Mouse (Mus musculus) CD4-positive helper T cell, adult 2 months (primary cell): Measurements from ENCODE around the gene Tcaim.
"Not testable (repeated sequence)": the region's sequence is repeated elsewhere in the genome, so short reads cannot be mapped to it uniquely, and the experiment has no call there.

ENCODE experiments used
- DNase-seq: peaks from one replicate; pipeline ENCODE4 v3.0.0-alpha.2; 2012; ENCODE audit warnings: low read depth, missing footprints, low spot score

The Tcaim gene

GRCm38 (mm10) chr9:122854526-122854925 lies 49.2 kb downstream of the Tcaim start:
- DNase-seq = no peak

DNA sequence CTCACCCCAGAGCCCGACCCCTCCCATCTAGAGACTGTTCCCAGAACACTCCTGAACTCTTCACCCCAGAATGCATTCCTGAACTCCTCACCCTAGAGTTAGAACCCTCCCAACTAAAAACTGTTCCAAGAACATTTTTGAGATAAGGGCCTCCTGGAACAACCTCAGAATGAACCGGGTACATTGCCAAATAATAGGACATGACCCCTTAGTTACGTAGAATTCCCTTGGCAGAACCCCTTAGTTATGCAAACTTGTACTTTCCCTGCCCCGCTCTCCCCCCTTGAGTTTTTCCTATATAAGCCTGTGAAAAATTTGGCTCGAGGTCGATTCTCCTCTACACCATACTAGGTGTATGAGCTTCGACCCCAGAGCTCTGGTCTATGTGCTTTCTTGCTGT lies 49.8 kb downstream of the Tcaim start:
- not testable (repeated sequence) for DNase-seq

DNA sequence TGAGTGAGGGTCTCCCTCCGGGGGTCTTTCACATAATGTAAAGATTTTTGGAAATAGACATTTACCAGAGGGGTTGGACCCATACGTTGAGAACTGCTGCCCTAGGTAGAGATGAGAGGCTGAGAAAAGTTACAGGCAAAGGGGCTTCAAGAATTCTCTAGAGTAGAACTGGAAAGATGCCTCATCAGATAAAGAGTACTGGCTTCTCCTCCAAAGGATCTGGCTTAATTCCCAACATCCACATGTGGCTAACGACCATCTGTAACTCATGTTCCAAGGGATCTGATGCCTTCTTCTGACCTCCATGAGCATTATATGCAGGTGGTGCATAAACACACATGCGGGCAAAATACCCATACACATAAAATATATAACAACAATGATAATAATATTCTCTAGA lies 50.3 kb downstream of the Tcaim start:
- DNase-seq = no peak

DNA sequence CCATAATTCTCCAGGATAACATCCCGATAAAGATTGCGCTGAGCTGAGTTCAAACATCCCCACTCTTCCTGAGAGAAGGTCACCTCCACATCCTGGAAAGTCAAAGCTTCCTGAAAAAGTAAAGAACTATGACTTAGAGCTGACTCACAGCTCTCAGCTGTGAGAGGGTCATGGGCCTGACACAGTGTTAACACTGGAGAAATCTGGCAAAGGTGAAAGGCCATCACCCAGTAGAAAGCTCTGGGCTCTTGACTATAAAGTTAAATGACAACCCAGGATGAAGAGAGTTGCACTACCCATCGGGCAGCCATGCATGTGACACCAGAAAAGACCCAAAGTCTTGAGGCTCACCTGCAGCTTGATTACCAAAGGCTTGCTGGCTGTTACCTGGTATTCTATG lies 51.4 kb downstream of the Tcaim start:
- no peak for DNase-seq

- no peak for DNase-seq
These were observed 55.4 kb downstream of the Tcaim start for GRCm38 (mm10) chr9:122860752-122861151.

DNA sequence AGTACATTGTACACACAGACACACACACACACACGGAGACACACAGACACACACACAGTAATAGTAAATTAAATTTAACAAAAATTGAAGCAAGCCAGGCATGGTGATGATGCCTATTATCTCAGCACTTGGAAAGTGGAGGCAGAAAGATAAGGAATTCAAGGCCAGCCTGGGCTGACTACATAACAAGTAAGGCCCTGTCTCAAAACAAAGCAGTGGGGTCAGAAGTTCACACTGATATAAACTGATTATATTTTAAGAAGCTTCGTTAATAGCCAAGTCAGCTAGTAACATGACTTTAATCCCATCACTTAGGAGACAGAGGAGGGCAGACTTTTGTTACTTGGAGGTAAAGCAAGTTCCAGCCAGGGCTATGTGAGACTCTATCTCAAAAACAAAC lies 58.4 kb downstream of the Tcaim start:
- DNase-seq = no peak

DNA sequence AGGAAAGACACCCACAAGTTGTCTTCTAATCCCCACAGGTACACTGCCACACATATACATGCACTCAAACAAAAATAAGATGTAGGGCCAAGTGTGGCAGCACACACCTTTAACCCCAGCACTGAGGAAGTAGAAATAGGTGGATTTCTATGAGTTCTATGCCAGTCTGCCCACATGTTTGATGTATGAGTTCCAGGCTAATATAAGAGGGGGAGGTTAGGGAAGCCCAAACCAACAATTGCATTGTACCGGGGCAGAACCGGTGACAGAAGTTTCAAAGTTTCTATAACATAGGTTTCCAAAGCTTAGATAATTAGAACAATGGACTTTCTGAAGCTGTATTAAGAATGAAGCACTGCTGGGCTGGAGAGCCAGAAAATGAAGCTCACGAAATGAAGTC lies 59.5 kb downstream of the Tcaim start:
- no peak for DNase-seq

GRCm38 (mm10) chr9:122865697-122866166 lies 60.4 kb downstream of the Tcaim start, which contains the start of gene Zfp445:
Gene Zfp445, minus strand, starts transcription at chr9:122866006.
- peak; percentile 91 for DNase-seq

- no peak for DNase-seq
These were observed 60.9 kb downstream of the Tcaim start for GRCm38 (mm10) chr9:122866192-122866591.

DNA sequence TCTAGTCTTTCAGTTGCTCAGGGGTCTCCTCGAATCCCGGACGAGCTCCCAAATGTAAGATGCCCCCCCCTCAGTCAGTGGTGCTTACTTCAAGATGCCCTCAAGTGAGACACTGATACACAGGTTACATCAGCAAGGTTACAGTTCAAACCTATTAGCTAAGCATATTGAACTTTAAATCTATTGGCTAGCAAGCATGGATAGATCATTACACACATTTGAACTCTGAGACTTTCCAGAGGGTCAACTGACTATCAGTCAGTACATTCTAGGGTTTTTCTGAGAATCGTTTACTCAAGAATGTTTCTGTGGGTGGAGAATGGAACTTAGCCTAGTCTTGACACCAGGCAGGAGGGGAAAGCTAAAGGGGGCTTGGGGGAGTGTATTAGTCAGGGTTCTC lies 67.3 kb downstream of the Tcaim start:
- no peak for DNase-seq

DNA sequence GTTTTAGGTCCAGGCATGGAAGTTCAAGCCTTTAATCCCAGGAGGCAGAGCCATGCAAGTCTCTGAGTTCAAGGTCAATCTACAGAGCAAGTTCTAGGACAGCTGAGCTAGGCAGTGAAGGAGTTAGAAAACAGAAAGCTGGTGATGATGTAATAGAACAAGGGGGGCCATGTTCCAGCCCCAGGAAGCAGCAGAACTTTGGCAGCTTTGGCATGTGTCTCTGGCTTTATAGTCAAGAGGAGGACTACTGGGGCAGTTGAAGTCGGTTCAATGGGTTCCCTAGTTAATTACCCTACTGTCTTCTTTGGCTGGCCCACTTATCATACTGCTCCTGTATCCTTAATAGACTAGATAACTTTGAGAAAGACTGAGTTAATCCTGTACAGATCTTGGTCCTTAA lies 69.3 kb downstream of the Tcaim start:
- DNase-seq = no peak

DNA sequence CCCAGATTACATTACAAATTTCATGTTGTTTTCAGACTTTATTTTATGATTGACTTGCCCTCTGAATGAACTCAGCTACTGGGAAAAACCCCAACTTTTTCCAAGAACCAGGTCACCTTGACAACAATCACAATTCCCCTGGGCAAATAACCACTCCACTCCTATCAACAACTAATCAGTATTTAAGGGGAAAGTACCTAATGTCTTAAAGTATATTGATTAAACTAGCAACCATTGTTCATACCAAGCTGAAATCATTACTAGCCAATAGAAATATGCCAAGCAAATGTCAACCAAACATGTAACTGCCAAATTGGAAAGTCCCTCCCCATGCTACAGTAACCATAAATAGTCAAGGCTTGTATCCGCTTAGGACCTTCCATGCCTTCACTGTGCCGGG lies 69.8 kb downstream of the Tcaim start:
- no peak for DNase-seq

DNA sequence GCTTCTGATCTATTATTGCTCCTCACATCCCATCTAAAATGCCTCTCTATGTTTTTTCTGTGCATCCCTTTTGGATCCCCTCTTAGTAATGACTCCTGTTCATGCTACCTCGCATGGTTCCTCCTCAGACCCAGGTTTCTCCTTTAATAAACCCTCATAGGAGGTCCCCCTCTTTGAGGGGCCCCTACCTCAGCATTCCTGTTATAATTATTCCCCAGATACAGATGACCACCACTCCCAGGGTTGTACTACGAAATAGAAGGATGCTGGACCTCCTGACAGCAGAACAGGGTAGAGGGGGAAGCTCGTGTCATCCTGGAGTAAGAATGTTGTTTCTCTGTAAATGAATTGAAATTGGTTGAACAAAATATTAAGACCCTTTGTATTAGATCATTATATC lies 80.0 kb downstream of the Tcaim start, which contains the start of gene Zkscan7:
TSS of gene Zkscan7 (plus strand) at position 301 of the 400 bp plus-strand sequence.
- no peak for DNase-seq
